Mouse (Mus musculus) brain, adult 2 months (tissue): ENCODE measurements around the gene Atp6v0a4.

ENCODE experiments used
- DNase-seq: peaks from one replicate; pipeline ENCODE4 v3.0.0; 2011; ENCODE audit warnings: low read depth, low spot score

Gene Atp6v0a4

DNA sequence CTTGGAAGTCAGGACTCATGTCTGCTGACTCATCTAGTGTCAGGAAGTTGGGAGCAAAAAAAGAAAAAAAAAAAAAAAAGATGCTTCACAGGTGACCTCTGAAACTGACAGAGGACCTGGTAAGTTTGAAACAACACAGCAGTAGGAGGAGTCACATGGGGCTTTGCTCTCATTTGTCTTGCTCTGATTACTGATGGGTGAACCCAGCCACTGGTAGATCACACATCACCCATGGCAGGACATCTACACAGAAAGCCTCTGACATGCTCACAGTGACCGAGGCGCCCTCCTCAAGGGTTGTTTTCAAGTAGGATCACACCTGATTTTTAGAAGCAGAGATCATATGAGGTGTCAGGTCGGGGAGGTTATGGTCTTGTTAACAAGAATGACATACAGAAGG, 1.1 kb upstream of the Atp6v0a4 start:
- DNase-seq, result no peak

DNA sequence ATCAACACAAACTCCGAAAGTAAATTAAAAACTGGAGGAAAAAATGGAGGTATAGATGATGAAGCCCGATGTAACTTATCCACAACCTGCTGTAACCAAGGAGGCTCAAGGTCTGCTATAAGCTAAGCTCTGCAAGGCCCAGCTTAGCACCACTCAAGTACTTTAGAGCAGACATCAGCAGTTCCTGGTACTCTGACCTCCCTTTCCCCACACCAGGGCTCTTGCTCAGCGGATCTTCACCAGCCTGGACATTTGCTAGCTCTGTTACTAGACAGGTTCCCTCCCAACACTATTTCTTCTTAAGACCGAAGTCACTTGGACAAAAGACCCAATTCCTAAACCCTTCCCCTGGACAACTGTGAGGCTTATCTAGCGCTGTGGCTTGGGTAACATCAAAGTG, 496 bp upstream of the Atp6v0a4 start:
- no peak for DNase-seq

DNA sequence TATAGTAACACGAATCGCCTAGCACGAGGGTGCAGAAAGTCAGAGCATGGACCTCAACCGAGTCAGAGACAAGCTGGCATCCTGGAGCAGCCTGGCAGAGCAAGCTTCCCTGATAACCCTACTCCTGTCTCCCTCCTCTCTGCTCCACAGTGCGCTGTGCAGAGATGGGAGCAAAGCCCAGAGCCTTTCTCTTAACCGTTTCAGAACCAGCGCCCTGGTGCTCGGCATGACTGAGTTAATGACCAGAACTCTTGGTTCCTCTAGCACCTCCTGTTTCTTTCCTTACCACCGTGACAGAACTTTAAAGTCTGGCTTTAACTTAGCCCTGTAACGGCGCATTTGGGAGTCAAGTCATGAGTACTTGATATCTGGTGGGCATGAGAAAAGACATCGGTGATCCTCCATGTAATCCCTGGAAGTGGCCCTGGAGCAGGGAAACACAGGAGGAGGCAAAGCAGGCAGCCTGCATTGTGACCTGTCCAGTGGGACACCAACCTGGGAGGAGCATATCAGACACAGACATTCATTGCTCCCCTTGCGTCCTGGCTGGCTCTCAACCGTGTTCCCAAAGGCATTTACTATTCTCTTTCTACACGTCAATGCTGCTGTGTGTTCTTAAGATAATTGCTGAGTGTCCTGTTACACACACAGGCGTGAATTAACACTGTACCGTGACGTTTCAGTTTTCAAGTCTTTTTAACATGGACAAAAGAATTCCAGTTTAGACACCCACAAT, 747 bp downstream of the Atp6v0a4 start:
- no peak for DNase-seq

- DNase-seq, result no peak
Measured at GRCm38 (mm10) chr6:38122791-38123190, 1.6 kb downstream of the Atp6v0a4 start.

DNA sequence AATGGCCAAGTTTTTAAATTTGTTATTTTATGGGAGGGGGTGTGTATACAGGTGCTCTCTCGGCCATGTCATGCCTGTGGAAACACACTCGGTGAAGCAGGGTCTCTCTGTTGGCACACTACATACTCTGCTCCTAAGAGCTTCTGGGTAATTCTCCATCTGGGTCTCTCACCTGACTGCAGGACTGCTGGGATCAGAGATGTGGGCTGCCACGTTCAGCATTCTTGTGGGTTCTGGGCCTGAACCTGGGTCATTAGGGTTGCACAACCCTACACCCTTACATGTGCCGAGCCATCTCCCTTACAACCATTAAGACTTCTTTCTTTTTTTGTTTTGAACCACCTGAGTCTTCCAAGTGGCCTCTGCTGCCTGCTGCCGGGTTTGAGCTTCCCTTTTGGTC, 2.5 kb downstream of the Atp6v0a4 start:
- DNase-seq, result no peak

GRCm38 (mm10) chr6:38120681-38121371, 3.6 kb downstream of the Atp6v0a4 start:
- no peak for DNase-seq

- no peak for DNase-seq
Measured at GRCm38 (mm10) chr6:38118341-38118740, 6.0 kb downstream of the Atp6v0a4 start.

DNA sequence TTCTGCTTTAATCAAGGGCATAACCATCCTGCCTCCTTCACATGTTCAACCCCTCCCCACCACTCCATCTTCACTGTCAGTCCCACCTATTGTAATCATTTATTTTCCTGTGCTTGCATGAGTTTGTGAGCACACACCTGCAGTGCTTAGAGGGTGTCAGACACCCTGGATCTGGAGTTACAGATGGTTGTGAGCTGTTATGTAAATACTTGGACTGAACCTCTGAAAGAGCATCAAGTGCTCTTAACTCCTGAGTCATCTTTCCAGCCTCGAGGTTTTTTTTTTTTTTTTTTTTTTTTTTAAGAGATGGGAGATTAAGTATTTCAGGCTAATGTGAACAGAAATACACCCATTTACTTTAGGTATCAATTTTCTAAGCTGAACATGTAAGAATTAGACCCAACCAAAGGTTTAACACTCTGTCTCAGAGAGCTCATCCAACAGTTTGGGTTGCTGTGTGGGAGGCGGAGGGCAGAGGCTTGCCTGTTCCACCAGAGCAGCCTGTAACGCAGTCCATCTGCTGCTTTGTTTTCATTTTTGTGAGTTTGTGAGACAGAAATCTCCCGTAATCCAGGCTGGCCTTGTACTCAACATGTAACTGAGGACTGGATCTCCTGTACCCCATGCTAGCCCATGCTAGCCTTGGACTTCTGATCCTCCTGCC, 8.1 kb downstream of the Atp6v0a4 start:
- peak; percentile 82 for DNase-seq

DNA sequence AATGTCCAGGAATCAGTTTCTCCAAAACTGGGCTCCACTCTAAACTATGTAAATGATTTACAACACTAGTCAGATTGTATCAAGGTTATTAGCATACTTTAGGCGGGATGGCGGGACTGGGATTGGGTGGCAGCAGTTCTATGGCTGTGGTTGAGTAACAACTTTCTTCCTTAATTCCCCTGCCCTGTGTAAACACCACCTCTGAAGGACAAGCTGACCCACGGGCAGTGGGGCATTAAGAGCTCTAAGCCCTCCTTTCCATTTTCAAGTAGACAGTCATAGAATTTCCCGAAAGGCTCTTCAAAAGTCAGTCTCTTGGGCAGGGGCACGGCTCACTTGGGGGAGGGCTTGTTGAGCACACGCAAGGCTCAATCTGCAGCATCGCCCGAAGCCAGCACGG, 13.5 kb downstream of the Atp6v0a4 start:
- DNase-seq, result no peak

DNA sequence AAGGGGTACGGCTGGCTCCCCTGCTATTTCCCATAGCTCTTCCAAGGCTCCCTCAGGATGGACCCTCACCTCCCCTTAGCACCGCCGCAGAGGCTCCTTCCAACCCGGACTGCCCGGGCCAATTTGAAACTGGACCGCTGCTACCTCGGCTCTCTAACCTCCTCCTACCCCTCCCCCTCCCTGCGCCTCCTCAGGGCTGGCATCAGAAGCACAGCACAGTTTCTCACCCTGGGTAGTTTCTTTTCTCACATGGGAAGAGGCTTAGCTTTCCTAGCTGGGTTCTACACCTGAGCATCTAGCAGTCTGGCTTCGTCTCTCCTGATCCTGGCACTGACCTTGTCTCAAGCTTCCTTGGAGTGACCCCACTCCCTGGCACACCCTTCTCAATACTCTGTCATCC, 14.5 kb downstream of the Atp6v0a4 start:
- DNase-seq, result no peak

DNA sequence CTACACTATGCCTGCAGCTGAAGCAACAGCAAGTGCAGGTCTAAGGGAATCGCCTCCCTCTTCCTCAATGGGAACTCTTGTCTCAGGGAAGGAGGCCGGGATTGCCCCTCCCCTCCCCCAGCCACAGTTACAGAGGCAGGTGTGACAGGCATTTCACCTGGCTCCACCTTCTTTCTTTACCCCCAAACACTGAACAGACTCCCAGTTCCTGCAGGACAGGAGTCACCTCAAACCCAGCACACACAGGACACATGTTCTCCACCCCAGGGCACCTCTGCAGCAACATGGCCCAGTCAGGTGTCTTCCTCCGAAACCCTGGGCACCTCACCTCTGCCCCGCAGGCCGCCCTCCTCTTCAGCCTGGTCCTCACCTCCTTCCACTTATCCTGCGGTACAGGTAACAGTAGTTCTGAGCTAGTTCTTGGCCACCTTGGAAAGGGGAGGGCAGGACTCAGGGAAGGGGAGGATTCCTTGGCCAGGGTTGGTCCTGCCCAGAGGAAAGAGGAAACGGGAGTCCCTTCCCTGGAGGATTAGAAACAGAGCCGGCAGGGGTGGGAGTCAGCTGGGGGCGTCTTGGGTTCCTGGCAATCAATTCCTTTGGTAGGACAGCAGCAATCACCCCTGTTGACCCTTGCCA, 15.1 kb downstream of the Atp6v0a4 start, which contains the start of gene Tmem213:
TSS of gene Tmem213 (plus strand) at position 96 of the 636 bp plus-strand sequence.
- DNase-seq, result no peak

- no peak for DNase-seq
Measured at GRCm38 (mm10) chr6:38108449-38108848, 15.9 kb downstream of the Atp6v0a4 start.

DNA sequence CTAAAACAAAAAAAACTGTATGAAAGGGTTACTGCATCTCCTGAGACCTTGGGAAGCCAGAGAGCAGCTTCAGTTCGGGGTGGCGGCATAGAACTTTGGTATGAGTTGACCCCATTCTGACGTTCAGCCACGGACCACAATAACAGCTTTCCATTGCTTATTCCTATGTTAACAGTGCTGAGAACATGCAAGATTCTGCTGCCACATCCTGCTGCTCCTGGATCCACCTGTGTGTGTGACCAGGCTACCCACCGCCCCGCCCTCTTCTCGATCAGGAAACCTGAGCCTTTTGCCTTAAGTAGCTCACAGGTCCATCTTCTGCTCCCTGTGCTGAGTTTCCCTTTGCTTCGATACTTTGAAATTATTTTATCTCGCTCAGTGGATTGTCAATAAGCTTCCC, 18.5 kb downstream of the Atp6v0a4 start:
- no peak for DNase-seq

GRCm38 (mm10) chr6:38103775-38104174, 20.6 kb downstream of the Atp6v0a4 start:
- DNase-seq, result no peak

DNA sequence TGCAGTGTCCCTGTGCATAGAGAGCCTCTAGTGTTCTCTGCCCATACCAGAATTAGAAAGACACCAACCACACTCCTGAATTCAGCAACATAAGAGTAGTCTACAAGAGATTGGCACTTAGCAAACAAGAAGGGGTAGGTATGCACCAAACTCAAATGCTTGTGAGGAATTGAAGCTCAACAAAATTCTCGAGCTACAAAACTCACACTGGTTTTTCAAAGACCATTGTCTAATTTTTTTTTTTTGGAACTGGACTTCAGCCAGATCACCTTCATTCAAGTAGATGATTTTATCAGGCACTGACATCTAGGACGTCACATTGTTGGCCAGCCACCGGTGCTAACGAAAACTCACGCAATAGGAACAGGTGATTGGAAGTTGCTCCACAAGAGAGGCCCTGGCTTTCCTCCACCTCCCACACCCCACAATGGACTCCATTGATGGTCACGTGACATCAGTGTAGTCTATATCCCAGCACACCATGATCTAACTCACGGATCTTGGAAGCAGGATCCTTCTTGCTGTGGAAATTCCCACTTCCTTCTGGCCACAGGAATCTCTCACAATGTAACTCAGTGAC, 22.1 kb downstream of the Atp6v0a4 start:
- no peak for DNase-seq

GRCm38 (mm10) chr6:38096961-38097370, 27.4 kb downstream of the Atp6v0a4 start:
- DNase-seq, result no peak

GRCm38 (mm10) chr6:38094701-38095100, 29.7 kb downstream of the Atp6v0a4 start:
- no peak for DNase-seq

DNA sequence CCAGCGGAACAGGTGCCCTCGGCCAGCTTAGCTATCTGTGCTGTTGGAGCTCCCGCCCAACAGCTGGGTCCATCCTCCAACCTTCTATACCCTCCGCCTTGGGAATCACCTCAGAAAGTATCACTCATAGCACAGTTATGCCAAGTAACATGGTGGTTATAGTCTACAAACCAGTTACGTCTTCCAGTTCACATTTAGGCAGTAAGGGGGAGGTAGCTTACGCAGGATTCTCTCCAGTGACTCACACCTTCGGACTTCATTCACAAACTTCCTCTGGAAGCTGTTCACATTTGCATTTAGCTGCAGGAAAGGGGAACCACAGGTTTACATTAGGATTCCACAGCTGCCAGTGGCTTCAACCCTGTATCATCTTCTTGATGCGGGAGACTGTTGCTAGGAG, 31.8 kb downstream of the Atp6v0a4 start:
- DNase-seq, result peak; percentile 21

DNA sequence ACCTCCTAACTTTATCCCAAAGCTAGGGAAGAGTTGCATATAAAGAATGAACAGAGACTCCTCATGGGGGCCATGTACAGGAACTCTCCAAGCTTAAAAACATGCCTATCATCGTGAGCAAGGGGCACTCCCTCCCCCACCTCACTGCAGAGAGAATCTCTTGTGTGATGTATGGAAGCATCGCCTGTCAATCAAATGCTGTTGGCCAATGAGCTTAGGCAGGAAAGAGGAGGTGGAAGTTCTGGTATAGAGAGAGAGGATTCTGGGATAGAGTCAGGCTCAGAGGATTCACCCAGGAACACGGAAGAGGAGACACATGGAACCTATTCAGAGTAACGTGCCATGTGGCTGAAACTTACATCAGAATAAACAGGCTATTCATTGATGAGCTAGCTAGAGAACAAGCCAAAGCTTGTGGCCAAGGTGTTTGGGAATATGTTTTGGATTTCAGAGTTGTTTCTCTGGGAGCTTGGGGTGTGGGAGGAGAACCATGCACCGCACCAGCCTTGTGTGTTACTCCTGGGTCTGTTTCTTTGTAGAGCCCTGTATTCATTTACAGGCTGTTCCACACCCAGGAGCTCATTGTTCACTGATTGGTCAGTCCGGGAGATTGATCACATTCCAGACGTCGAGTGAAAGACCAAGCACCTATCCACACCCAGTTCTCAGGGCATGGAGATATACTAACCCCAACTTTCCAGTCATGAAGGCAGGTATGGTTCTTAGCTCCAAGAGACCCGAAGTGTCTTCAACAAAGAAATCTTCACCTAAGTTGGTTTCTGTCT, 37.0 kb downstream of the Atp6v0a4 start:
- no peak for DNase-seq

- no peak for DNase-seq
Measured at GRCm38 (mm10) chr6:38083204-38083603, 41.2 kb downstream of the Atp6v0a4 start.

DNA sequence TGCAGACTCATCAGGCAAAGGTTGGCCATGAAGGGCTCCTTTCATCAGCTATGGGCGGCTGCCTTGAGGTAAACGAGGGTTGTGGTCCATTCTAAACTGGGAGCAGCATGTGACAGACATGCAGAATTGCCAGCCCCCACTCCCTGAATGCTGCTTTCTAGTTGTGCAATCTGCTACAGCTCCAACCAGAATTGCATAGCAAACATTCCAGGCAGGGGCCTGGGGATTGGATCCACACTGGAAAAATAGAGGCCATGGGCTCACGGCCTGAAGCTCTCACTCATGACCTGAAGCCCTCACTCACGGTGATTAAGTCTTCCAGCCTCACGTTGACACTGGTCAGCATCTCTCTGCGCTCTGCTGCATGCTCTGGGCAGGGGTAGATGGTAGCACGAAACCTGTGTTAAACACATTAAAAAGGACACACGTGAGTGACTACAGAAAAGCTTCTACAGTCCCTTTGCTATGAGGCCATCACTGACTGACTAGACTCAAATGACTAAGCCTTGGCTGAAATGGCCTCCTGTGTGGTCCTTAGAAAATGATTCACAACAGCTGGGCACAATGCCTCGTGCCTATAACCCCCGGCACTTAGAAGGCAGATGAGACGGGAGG, 42.6 kb downstream of the Atp6v0a4 start:
- DNase-seq, result no peak
